Mouse (Mus musculus): Measurements from ENCODE around the gene Oser1.

GRCm38 (mm10) chr2:163393976-163394375 is 30.5 kb downstream of the Oser1 start:
- no peak for TF ChIP-seq EP300 (IDR thresholded peaks at IDR 0.05; ENCODE audit: low read length)
- no peak for TF ChIP-seq NRF1 (IDR thresholded peaks at IDR 0.05; ENCODE audit: low read depth, low read length)
- no peak for TF ChIP-seq CHD2 (IDR thresholded peaks at IDR 0.05; ENCODE audit: low read length)
- no peak for TF ChIP-seq CTCF (conservative IDR thresholded peaks at IDR 0.05 in 1 of 2, IDR thresholded peaks at IDR 0.05 in 1 of 2; ENCODE audit: low read depth in 2 of 2, low read length in 2 of 2)
- TF ChIP-seq TCF12 (IDR thresholded peaks at IDR 0.05; ENCODE audit: low read depth, low read length): no peak
- no peak for TF ChIP-seq ZC3H11A (IDR thresholded peaks at IDR 0.05; ENCODE audit: low read depth, low read length)
- TF ChIP-seq UBTF (IDR thresholded peaks at IDR 0.05; ENCODE audit: low read depth, low read length): no peak
- no peak for TF ChIP-seq JUN (IDR thresholded peaks at IDR 0.05; ENCODE audit: insufficient read depth, low read depth, low read length)
- no peak for TF ChIP-seq ETS1 (conservative IDR thresholded peaks at IDR 0.05; ENCODE audit: low read depth, low read length)
- no peak for TF ChIP-seq ZKSCAN1 (IDR thresholded peaks at IDR 0.05; ENCODE audit: borderline replicate concordance, low read depth, low read length)
- TF ChIP-seq ZNF384 (IDR thresholded peaks at IDR 0.05; ENCODE audit: low read depth, low read length): no peak

All from CH12.LX (cell line).